Mouse (Mus musculus) cerebellum, adult 18-20 months (tissue): ENCODE measurements around the gene Bloc1s3.
A peak's percentile ranks its signal among the peaks of the same experiment; 100 is the strongest.

ENCODE experiments used
- DNase-seq, 2 experiments: peaks; one replicate each; pipeline ENCODE4 v3.0.0; 2021

Bloc1s3 gene

DNA sequence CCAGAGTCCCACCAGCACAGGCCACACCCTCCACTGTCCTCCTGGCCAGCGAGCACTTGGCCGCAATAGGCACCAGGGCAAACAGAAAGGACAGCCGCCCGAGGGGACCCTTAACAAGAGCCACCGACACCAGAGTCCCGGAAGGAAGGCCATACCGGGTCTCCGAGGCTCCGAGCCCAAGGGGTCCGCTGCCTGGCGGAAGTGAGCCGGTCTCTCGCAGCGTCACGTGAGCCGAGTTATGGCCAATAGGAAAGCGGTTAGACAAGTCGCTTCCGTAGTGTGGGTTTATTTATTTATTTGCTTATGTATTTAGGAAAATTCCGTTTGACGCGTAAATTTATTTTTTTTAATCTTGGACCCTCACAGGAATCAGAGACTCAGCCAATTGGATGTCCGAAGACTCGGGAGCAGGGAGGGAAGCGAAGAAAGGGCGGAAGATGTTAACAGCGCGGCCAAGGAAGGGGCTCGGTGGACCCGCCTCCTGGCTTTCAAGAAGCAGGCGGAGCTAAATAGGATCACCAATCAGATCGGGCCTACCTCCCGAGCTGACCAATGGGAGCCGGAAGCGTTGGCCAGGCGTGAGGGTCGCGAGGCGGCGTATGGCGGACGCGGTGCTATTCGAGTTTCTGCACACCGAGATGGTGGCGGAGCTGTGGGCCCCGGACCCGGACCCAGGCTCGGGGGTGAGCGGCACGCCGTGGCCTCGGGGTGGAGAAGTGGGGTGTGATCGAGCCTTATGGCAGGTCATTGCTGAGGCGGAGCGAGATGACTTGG lies at the start of gene Bloc1s3, which contains the start of gene Trappc6a:
Gene Bloc1s3, minus strand, starts transcription at position 218 of the 774 bp plus-strand sequence.
Gene Trappc6a, plus strand, starts transcription at position 246 of the 774 bp plus-strand sequence.
- DNase-seq = peak; percentile 92 to 93

DNA sequence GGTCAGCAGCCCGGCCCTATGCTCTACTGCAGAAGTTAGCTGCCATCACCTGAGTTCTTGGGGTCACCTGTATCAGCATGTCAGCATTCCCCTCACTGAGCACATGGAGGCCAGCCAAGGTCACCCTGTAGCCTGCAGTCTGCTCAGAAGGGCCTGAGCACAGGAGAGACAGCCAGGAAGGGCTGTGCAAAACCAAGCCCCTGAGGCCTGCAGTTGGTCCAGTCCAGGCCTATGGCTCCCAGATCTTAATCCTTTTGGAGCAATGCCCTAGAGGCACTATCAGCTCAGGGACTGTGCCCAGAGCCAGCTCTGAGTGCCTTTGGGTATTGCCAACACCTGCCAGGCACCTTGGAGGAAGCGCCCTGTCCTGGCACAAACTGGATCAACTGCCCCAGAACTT lies 48.9 kb upstream of the Bloc1s3 start:
- DNase-seq = peak in 1 of 2 experiments; percentile 40

DNA sequence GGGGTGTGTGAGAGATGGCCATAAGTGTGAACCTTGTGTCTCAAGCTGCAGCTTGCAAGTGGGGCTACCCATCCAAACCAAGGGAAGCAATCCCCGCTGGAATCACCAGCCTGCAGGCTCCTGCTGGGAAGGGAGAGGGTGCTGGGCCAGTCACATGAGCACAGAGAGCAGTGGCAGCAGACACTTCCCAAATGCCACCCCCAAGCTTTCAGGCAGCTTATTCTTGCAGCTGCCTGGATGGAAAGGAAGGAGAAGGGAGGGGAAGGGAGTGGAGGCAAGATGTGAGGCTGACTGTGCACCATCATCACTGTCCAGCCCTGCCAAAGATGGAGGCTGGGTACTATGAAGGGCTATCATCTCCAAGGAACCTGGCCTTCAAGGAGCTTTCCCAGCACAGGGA lies 46.0 kb upstream of the Bloc1s3 start:
- no peak for DNase-seq

DNA sequence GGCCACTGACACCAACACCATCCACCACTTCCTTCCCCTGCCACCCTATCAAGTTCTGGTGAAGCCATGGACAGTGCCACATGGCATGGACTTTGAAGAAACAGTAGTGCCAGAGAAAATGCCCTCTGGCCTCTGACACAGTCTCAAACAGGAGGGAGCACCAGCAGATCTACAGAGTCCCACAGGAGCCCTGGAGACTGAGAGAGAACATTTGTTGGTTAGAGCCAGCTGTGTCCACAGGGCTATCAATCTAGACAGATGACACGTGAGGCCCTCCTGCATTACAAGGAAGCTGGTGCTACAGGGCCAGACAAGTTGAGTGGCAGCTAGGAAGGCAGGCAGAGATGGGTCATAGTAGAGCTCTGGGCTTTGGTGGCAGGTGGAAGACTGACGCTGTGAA lies 44.3 kb upstream of the Bloc1s3 start:
- no peak for DNase-seq

DNA sequence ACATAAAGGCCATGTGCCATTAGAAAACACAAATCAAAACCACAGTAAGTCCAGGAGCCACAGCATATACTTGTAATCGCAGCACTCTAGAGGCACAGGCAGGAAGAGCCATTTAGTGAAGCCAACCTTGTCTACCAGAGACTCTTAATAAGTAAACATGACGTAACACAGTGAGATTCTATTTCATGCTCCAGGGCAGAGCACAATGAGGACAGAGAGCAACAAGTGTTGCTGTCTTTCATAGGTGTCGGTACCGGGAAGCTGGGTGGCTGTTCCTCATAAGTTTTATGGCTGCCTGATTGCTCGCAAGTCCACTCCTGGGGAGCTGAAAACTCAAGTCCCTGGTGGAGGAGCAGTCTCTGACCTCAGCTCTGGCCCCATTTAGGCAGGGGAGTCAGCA lies 43.5 kb upstream of the Bloc1s3 start:
- DNase-seq = no peak

DNA sequence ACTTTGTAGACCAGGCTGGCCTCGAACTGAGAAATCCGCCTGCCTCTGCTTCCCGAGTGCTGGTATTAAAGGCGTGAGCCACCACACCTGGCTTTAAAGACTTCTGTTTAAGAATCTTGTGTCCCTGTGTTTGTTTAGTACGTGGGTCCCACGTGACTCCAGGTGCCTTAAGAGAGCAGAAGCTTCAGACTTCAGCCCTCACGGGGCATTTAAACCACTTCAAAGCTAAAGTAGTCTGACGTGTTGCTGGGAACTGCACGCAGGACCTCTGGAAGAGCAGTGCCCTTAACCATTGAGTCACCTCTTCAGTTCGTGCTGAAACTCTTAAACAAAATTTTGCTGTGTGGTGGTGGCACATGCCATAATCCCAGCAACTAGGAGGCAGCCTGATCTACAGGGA lies 41.2 kb upstream of the Bloc1s3 start:
- DNase-seq = no peak

DNA sequence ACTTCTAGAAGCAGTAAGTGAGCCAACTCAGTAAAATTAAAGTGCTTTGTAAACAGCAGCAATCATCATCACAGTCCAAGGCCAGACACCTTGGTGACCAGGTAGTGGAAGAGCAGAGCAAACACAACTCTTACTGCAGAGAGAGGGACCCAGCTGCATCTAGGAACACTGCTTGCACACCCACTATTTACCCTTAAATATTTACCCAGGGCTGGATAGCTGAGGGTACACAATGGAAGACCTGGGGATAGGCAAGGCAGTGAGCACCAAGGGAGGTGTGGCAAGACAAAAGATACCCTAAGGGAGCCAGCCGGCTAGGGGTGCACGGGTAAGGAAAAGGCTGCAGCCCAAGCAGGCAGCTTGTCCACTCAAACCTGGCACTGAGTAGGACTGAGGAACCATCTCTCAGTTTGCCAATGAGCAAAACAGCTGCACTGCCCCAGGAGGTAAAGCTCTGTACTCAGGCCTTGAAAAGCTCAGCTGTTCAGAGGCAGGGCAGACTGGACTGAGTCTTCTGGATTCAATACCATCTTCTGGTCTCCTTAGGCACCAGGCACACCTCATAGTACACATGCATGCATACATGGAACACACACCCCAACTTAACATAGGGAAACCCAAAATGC lies 39.3 kb upstream of the Bloc1s3 start:
- no peak for DNase-seq

DNA sequence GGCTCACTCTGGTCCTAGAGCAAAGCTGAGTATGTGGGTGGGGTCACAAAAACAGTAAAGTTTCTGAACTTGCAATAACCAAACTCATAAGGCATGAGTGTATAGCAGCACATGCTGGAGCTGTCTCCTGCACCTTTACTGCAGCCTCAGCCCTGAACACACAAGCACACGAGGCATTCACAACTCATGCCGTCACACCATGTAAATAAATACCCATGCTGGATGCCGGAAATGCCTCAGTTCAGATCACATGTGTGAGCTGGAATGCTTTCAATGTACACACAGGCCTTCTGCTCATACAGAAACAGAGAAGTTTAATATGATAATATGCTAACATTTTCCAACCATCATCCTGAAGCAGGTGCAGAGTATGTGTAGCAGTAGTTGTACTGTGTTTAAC lies 37.8 kb upstream of the Bloc1s3 start:
- DNase-seq = no peak

DNA sequence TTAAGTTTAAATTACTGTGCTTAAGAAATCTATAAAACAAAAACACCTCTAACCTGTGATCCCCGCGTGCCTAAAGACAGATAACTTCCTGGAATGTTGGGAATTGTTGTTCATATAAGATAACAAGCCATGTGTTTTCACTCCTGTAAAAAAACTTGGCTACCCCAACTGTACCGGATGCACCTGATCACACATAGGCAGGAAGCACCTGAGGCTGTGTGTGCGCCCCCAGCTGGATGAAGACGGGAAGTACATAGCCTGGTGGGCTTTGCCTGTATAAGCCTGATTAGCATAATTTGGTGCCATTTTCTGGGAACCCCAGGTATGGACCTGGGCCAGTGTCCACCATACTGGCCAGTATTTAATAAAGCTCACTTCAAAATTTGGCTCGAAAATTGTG lies 35.4 kb upstream of the Bloc1s3 start:
- no peak for DNase-seq

DNA sequence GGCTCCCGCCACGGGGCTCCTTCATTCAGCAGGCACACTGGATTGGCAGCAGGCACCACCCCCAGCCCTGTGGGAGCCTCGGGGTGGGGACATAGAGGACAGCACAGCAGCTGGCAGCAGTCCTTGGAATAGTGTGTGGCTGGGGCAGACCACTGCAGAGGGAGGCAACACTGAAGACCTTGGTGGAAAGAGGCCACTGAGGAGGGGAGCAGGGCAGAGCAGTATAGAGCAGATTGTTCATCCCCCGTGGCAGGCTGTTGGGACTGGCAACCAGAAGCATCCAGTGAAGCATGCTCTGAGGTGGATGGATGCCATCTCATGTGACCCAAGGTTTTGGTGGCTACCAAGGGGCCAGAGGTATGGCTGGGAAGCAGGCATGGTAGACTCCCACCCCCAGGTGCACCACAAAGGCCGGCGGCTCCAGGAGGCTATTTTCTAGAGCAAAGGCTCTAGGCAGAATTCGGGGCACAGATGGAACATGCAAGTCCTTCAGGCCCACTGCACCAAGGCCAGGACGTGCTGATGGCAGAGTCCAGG lies 34.1 kb upstream of the Bloc1s3 start:
- peak; percentile 64 to 69 for DNase-seq

DNA sequence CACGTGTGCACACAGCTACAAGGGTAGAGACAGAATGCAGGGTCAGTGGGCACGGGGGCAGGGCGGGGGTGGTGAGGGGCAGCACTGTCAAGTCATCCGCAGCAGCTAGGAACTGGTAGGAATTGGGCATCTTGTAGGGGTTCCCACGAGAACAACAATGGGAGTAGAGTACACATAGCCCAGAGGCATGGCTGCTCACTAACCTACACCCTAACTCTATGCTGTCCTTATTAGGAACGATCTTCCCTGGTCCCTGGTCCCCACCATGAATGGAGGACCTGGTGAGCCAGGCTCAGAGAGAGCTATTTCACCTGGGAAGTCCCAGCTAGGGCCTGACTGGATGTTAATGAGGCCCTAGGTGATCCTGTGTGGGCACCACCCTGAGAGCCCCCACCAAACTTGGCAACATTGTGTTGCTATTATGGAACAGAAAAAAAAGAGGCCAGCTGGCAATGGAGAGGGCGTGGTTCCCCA lies 33.6 kb upstream of the Bloc1s3 start:
- no peak for DNase-seq

DNA sequence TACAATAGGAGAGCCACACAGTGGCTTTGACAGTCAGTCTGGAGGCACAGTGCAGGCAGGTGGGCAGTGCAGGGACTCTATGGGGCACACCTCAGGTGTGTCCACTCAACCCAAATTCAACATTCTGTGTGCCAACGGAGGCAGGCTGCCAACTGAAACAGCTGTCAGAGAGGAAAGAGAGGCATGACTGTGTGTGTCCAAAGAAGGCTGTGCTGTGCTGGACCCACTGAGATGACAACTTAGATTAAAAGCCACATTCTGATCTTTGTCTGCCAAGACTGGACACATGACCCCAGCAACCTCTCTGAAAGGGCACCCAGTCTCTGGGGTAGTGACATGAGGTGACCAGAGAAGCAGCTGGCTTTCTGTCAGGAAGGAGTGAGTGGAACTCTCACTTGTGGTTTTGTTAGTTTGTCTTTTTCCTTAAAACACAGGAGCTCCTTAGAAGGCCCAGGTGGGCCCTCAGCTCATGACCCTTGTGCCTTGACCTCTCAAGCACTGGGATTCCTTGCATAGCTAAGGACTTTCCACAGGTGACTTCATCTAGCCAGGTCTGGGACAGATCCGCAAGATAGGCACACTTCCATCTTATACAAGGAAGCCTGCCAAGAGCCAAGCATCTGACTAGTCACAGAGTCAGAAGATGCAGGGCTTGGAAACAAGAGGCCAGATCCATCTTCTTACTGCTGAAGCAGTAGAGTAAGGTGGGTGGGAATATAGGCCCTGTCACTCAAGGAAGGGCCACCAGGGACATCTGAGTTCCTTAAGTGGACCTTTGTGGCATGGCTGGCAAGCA lies 32.8 kb upstream of the Bloc1s3 start:
- DNase-seq = peak in 1 of 2 experiments; percentile 57

DNA sequence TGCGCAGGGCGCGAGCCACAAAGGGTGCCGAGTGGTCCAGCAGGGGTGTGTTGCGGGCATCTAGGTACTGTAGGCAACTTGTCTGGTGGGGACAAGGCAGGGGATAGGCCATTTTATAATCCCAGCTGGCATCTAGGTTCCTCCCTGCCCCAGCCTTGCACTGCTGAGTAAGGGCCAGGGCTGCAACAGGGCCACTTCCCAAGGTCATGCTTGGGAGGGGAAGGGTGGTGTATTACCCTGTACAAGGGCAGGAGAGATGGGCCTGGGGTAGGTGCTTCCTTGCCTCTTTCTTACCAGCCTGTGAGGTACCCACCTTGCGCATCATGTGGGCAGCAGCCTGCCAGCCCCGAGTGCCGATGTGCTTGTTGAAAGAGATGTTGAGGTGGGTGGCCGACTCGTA lies 26.5 kb upstream of the Bloc1s3 start:
- no peak for DNase-seq

DNA sequence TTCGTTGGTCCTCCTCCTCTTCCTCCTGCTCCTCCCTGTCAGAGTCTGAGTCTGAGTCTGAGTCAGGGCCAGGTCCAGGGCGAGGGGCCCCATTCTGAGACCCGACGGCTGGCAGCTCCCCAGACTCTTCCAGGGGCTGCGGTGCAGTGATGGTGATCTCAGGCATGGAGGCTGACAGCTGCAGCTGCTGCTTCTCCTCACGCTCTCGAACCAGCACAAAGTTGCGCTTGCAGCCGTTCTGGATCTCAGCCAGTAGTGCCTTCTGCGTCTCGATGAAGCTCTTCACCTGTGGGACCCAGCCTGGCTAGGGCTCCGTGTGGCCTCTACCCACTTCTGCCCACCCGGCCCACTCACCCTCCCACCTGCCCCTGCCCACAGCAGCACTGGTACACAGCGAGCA lies 24.1 kb upstream of the Bloc1s3 start:
- no peak for DNase-seq

DNA sequence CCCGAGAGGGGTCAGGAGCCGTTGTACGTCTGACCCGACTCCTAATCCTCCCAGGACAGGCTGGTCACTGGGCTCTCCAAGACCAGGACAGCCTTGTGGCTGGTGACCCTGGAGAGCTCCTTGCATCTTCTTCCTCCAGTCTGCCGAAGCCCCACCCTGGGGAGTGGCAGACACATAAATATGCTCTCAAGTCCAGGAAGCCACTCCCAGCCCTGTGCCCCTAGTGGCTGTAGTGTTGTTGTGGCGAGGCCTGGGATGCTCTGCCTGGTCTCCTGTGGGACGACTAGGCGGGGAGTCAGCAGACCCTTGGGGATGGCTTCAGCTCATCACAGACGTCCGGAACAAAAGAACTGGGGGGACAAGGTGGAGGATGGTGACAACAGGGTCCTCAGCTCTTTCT lies 22.9 kb upstream of the Bloc1s3 start:
- no peak for DNase-seq

DNA sequence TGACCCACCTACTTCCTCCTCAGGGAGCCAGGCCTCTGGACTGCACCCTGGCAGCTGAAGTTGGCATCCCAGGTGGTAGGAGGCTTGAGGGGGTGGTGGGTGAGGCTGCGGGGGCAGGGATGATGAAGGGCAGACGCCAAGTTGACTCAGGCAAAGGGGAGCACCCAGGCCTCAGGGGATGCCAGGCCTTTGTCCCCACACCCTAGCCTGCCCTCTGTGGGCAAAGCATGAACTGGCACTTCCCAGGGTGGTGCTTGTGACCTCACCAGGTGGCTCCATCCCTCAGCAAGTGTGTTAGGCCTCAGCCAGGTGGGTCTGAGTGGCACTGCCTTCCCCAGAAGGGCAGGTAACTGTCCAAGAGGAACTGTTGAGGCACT lies 16.9 kb upstream of the Bloc1s3 start:
- no peak for DNase-seq

DNA sequence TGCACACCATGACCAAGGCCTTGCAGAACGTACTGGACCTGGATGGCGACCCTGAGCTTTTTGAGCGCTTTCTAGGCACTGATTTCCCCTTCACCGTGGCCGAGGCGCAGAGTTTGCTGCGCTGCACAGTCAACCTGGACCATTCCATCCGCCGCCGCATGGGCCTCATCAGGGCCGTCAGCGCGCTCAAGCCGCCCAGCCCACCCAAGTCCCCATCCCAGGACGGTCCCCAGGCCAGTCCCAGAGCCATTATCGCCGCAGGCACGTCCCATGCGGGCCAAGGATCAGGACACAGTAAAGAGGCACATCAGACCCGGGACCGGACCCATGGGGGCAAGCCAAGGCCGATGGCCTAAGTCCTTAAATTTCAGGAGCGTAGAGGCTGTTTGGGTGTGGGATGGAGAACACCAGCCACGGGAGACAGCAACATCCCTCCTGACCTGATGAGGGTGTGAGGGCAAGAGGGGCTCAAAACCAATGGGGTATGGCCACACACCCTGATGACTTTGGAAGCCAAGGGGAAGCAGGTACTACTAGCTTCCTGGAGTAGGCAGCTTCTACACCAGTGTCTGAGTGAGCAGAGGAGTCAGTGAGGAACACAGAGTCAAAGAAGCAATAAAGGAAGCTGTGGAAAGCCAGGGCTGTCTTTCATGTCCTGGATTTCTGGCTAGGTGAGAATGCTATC lies 16.4 kb upstream of the Bloc1s3 start:
- DNase-seq = no peak

DNA sequence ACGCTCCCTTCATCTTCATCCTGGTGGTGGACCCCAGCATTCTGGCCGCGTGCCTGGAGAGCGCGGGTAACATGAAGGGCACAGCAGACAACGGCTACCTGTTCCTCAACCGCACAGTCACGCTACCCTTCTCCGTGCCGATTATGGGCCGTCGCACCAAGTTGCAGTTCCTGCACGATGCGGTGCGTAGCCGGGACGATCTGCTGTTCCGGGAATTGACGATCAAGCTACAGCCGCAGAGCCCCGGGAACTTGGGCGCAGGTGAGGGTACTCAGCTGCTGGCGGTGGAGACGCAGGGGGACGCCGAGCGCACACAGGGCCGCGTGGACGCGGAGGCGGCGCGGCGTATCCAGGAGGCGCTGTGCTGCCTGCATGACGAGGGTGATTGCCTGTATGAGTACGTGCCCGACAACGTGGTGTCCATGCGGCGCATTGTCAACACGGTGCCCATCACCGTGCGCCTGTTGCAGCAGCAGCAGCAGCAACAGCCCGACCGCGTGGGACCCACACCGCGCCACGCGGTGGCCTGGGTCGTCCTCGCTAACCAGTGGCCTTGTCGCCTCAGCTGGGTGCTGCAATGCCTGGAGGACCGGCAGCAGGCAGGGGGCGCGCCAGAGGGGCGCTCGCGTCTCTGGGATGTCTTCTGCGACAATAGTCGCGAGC lies 15.7 kb upstream of the Bloc1s3 start:
- peak; percentile 41 to 42 for DNase-seq

DNA sequence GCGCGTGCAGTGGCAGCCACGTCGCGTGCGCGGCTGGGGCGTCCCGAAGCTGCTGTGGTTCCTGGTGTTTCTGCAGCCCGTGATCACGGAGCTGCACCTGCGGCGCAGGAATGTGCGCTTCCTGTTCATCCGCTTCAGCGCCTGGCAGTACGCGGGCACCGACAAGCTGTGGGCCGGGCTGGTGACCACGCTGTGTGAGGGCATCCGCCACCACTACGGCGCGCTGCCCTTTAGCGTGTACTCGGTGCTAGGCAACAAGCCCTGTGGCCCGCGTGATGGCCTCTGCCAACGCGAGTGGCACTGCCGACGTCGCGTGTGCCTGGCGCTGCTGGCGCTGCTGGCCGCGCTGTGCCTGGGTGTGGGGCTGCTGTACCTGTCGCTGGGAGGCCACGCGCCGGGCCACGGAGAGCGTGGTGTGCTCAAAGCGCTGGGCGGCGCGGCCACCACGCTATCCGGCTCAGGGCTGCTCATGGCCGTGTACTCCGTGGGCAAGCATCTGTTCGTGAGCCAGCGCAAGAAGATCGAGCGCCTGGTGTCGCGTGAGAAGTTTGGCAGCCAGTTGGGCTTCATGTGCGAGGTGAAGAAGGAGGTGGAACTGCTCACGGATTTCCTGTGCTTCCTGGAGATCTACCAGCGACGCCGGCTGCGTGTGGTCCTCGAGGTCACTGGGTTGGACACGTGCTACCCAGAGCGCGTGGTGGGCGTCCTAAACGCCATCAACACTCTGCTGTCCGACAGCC lies 15.0 kb upstream of the Bloc1s3 start:
- no peak for DNase-seq

DNA sequence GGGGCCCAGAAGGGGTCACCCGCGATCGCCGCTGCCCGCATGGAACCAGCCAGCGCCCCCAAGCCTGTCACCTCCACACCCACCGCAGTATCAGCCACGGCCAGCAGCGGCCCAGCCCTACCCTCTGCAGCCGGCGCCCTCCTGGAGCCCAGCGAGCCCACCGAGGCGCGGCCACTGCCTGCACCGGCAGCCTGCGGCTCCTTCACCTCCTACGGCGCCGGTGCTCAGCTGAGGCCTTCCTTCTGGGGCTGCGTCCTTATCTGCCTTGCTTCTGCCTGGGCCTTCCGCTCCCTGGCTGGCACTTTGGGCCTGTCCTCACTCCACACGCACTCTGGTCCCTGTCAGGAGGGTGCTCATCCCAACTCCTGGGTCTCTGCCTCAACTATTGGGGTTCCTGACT lies 11.9 kb upstream of the Bloc1s3 start:
- peak in 1 of 2 experiments; percentile 3 for DNase-seq

DNA sequence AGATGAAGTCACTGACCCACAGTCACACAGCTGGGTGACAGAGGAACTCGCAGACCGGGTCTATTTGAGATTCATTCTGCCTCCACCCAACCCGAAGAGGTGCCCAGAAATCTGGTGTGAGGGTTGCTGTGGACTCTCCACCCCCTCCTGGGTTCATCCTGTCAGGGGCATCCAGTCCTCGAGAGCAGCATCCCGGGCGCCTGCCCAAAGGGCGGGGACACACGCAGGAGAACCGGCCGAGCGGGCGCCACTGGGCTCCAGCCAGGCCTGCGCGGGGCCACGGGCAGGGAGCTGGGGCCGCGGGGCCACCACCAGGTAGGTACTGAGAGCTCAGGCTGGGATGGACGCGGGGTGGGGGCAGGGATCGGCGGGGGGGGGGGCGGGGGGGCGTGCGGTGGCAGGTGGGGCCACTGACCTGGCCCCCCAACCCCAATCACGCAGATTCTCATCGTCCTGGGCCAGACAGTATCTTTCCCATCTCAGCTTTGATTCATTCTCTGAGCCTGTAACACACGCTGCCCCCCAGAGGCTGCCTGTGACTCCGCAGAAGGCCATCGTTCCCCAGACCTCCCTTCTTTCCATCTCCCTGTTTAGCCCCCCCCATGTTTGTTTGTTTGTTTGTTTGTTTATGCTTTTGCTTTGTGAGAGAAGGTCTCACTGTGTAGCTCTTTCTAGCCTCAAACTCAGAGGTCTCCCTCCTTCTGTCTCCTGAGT lies 9.6 kb upstream of the Bloc1s3 start, which contains the start of gene Nkpd1:
Gene Nkpd1, plus strand, starts transcription at position 187 of the 714 bp plus-strand sequence.
- DNase-seq = peak; percentile 63 to 67
